Mouse (Mus musculus) retina, embryonic 14.5 days (tissue): ENCODE measurements around the gene Chd1l.

Experiments
- DNase-seq: peaks from one replicate; pipeline ENCODE4 v3.0.0-alpha.2; 2015; ENCODE audit warnings: low spot score

Chd1l gene

GRCm38 (mm10) chr3:97617091-97617825 is 7.3 kb upstream of the Chd1l start:
- no peak for DNase-seq

GRCm38 (mm10) chr3:97615933-97616332 is 5.9 kb upstream of the Chd1l start:
- no peak for DNase-seq

DNA sequence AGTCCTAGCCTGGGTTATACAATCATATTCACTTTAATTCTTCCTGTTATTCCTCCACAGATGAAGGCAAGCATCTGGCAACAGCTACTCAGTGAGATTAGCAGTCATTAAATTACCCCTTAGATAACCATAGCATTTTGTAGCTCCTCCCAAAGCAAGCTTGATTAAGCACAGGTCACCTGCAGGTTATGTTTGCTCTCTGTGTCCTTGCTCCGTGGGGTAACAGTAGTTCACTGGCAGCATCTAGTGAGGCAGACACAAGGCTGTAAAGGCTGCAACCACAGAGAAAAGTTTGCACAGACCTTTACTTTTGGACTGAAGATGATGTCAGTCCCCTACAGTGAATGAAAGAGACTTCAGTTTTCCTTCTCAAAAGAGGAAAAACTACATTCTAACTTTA is 5.2 kb upstream of the Chd1l start:
- DNase-seq: no peak

- DNase-seq: no peak
Observed at GRCm38 (mm10) chr3:97611021-97611420, 1.0 kb upstream of the Chd1l start.

GRCm38 (mm10) chr3:97609201-97609844 is 680 bp downstream of the Chd1l start:
- DNase-seq: peak; percentile 45

GRCm38 (mm10) chr3:97600050-97600832 is 9.8 kb downstream of the Chd1l start:
- DNase-seq: no peak

DNA sequence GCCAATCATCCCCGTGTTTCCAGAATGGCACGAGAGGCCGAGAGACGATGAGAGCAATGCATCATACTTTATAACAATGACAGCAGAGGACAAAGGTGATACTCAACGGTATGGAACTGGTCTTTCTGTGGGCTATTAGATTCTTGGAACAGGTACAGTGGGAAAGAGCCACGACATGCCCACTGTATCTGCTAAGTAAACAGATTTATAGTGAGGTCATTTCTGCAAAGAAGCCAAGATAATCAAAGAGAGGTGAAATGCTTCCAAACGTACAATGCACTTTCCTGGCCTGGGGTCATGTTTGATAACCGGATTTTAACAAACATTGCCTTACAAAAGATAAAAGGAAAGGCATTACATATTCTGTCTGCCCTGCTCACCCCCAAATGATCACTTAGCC is 13.2 kb downstream of the Chd1l start:
- DNase-seq: no peak

DNA sequence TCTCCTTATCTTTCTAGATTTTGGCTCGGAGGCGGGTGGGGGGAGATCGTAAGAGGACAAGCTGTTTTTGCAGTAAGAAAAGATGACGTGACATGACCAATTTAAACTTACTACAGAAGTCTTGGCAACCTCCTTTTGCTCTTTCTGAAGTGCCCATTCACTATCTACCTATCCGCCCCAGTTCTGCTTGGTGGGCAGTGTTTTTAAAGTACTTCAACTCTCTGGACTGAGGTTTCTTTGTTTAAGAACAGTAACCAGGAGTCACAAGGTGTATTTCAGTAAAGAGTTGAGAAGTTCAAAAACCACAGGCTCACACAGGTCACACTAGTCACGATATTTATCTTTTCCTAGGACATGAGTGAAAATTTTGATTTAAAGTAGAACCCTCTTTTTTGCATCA is 14.9 kb downstream of the Chd1l start:
- no peak for DNase-seq

DNA sequence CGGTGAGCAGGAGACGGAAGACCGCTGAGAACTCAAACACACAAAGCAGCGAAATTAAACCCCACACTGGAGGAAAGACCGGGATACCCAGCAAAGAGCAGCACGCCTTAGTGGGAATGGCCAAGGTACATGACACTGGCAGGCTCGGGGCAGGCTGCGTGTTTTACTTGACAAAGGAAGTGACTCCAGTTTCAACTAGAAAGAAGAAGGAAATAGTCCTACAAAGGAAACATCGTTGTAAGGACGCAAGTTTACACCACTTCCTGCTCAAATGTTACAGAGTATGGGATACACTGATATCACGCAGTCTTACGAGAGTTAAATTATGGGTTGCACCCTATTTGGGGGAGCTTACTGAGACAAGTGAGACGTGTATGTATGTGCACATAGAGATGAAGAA is 15.9 kb downstream of the Chd1l start:
- no peak for DNase-seq

- no peak for DNase-seq
Observed at GRCm38 (mm10) chr3:97593089-97593488, 16.9 kb downstream of the Chd1l start.

DNA sequence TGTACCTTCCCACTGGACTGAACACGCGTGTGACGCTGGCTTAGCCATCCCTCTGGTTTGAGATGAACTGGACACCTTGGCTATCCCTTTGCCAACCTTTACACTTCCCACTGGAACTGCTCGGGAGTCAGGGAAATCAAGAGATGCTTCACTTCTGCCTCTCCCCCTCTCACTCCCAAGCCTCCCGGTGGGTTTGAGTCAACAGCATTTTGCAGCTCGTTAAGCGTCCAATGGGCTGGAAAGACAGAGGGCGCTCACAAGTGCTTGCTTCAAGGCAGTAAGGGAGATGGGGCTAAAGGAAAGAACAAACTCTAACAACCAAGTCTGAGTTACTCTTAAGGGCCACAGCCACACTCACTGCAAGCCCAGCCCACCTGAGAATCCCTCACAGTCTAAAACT is 19.3 kb downstream of the Chd1l start:
- DNase-seq: peak; percentile 4

GRCm38 (mm10) chr3:97587656-97588055 is 22.3 kb downstream of the Chd1l start:
- DNase-seq: no peak

DNA sequence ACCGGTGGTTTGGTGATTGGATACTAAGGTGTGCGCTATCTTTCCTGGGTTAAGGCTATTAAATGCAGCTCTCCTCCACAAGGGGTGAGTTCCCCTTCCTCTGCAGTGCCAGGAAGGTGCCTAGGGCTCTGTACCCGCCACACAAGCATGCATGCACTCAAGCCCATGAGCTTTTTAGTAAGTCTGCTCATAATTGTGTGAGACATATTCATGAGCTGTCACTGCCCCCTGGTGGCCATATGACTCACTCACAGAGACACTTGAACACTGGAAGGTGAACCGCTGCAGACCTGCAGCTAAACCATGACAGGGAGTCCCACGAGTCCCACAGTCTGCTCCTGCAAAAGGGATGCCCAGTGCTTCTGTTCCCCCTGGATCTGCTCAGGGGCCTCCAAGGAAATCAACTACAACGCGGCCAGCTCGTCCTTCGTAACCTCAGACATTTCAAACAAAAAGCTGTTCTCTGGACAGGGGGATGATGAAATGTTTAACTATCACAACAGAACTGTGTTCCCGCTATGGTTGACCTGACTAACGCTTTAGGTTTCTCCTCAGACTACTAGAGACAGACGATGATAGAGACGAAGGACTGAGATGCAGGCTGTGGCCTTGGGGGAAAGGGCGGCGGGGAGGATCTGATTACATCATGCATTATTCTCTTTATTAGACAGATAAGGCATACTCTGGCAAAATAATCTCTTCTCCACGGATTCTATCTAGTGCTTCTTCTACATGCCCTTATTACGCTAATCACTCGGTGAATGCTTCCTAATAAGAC is 24.4 kb downstream of the Chd1l start:
- peak; percentile 95 for DNase-seq

DNA sequence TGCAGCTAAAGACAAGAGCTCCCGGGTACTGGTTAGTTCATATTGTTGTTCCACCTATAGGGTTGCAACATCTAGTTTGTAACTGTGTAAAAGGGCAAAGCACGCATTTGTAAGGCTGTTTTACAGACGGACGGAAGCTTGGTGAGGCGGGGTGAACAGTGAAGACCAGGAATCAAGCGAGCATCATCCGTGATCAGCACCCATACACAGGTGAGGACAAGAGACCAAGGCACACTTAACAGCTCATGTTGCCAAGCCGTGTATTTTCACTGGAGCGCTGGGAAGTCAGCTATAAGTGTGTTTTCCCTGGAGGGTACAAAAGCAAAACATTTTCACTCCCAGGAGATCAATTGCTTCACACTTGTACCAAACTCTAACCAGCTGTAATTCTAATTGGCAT is 36.2 kb downstream of the Chd1l start:
- DNase-seq: no peak

GRCm38 (mm10) chr3:97564588-97564987 is 45.4 kb downstream of the Chd1l start:
- DNase-seq: no peak

DNA sequence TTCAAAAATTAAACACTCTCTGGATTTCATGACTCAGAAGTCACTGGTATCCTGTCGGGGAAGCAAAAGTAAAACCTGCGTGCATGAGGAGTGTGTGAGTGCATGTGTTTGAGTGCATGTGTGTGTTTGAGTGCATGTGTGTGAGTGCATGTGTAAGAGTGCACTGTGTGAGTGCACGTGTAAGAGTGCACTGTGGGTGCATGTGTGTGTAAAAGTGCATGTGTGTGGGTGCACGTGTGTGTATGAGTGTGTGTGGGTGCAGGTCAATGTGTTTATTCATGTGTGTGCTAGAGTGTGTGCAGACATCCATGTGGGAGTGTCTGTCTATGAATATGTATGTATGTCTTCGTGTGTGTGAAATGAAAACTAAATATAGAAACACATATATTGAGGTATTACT is 51.4 kb downstream of the Chd1l start:
- no peak for DNase-seq

DNA sequence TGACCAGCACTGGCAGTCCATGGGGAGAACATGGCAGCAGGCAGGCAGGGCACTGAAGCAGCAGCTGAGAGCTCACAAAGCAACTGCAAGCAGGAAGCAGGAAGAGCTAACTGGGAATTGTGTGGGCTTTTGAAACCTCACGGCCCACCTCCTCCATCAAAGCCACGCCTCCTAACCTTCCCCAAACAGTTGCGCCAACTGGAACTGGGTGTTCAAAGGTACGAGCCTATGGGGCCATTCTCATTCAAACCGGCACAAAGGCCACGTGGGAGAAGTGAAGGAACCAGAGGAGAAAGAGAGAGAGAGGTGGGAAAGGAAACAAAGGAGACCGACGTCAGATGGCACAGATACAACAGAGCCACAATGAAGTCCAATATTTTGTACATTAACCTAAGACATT is 63.8 kb downstream of the Chd1l start:
- peak; percentile 3 for DNase-seq

- no peak for DNase-seq
Observed at GRCm38 (mm10) chr3:97540171-97540570, 69.8 kb downstream of the Chd1l start.

DNA sequence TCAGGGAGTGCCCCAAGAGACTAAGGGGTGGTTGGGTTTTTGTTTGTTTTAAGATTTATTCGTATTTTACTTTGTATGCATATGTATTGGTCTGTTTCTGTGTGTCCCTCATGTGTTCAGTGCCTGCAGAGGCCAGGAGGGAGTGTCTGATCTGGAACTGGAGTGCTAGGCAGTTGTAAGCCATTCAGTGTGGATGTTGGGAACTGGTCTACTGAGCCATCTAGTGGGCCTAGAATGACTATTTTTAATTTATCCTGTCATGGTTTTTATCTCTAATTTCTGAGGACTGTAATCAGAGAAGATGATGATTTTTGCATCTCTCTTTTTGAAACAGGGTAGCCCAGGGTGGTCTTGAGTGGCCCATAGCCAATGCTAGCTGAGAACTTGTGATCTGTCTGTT is 71.4 kb downstream of the Chd1l start:
- no peak for DNase-seq

GRCm38 (mm10) chr3:97537006-97537405 is 73.0 kb downstream of the Chd1l start:
- no peak for DNase-seq

DNA sequence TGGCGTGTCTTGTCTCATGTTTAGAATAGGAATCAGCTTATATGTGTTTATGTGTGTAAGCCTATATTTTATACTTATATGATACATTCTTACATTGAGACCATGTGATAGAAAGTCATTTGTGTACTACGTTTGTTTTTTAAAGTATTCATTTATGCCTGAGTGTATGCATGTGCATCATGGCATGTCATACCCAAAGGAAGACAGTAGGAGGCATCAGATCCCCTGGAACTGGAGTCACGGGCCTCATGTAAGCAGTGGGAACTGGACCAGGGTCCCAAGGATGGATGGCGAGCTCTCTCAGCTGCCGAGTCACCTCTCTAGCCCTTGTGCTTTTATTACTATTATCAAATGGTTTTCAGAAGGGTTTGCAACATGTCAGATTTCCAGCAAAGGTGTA is 74.3 kb downstream of the Chd1l start:
- no peak for DNase-seq

DNA sequence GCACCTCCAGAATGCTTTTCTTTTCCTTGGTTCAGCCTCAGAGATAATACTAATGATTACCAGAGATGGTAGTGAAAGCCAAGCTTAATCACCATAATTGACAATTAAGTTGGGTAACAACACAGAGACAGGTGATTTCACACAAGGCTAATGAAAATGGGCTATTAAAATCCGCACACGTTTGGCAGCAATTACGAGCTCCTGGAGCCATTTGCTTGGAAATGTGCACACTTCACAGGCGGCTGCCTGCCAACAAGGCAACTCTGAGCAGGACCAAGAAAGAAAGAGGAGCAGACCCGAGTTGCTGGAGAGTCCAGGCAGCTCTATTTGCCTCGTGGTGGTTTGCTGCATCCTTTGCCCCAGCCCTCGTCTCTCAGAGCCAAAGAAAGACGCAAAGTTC is 84.5 kb downstream of the Chd1l start:
- no peak for DNase-seq
